Mouse (Mus musculus) kidney, adult 18-20 months (tissue): ENCODE measurements around the gene Stard13.

ENCODE experiments used
- DNase-seq: peaks from one replicate; pipeline ENCODE4 v3.0.0; 2021

Stard13 gene

DNA sequence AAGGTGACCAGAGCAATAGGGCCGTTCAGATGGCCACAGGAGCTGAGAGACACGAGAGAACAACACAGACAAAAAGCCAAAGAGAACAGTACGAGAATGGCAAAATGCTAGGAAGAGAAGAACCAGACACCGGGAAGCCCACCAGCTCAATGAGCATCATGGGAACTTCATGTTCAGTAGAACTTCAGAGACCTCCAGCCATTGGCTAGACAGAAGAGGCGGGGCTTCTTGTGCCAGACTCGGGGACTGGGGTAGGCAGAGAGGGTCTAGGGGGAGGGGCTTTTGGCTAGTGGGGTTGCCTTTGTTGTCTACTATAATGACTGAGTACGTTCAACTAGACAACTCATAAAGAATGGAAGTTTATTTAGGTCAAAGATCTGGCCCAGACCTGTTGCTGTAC is 239.5 kb downstream of the Stard13 start:
- DNase-seq, result no peak
